Mouse (Mus musculus): ENCODE measurements around the gene Tmem132b.

DNA sequence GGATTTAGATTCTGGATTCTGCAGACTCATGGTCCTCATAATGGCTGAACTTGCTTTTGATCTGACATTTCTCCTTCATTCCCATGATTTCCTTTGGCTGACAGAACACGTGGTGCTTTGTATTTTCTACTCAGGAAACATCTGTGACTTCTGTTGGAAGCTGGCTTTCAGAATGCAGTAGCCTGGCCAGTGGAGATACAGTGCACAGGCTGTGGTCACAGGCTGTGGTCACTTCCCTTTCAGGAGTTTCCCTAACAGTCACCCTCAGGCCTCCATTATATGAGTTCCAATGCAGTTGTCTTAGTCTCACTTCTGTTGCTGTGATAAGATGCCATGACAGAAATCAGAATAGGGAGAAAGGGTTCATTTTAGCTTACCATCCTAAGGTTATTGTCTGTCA, 262.7 kb downstream of the Tmem132b start:
- TF ChIP-seq CTCF (IDR thresholded peaks at IDR 0.05; ENCODE audit: extremely low read depth, insufficient read length, insufficient replicate concordance, low read depth, low read length) = no peak
- TF ChIP-seq POLR2A (IDR thresholded peaks at IDR 0.05; ENCODE audit: low read depth, low read length) = no peak
